Comparison of ENCODE assay signal across 8 mouse cellular contexts in genomic region chr12:119026311-119026710, GRCm38 (mm10).
A peak's percentile ranks its signal among the peaks of the same experiment; 100 is the strongest.
DNase-seq lines count a peak whose midpoint lies in the region; ATAC-seq lines count a peak whose summit lies in the region.

No protein-coding gene starts in this region.

- H3K4me3 ChIP-seq in heart, embryonic 10.5 days: no peak overlapping the region
- no peak overlapping the region for H3K4me3 ChIP-seq in embryonic facial prominence, embryonic 11.5 days (ENCODE audit: low read depth, low read length)

- no peak overlapping the region for H3K27ac ChIP-seq in heart, embryonic 10.5 days
- H3K27ac ChIP-seq in embryonic facial prominence, embryonic 11.5 days (replicated peaks; ENCODE audit: low read depth, low read length): no peak overlapping the region

- WGBS in heart, embryonic 10.5 days: 47% methylated on average over 1 of the region's 1 CpGs
- 53% methylated on average over 1 of the region's 1 CpGs for WGBS in embryonic facial prominence, embryonic 11.5 days

- no peaks in the 10 kb centered on the region for H3K9me3 ChIP-seq in heart, embryonic 10.5 days
- H3K9me3 ChIP-seq in embryonic facial prominence, embryonic 11.5 days (replicated peaks; ENCODE audit: control insufficient read depth, low read length): no peaks in the 10 kb centered on the region

- no peak overlapping the region for H3K9ac ChIP-seq in embryonic facial prominence, embryonic 11.5 days (replicated peaks; ENCODE audit: low read length)

- no peaks in the 10 kb centered on the region for H3K36me3 ChIP-seq in heart, embryonic 10.5 days
- H3K36me3 ChIP-seq in embryonic facial prominence, embryonic 11.5 days (replicated peaks; ENCODE audit: control insufficient read depth, insufficient read depth, low read depth, low read length): no peaks in the 10 kb centered on the region

- DNase-seq in heart, adult 18-20 months: peak; percentile 50 to 72
- no peak for DNase-seq in heart, embryonic 10.5 days (ENCODE audit: low spot score)
- DNase-seq in 3T3-L1 (ENCODE audit: low read depth, low spot score) (peak; percentile 64), WW6 (ENCODE audit: low read depth, low spot score) (peak; percentile 4)
- peak; percentile 72 for DNase-seq in embryonic facial prominence, embryonic 11.5 days (ENCODE audit: low spot score)
- peak; percentile 72 for DNase-seq in kidney, postnatal 10 days
- peak; percentile 17 for DNase-seq in lung, postnatal 25 days (ENCODE audit: low spot score)
- peak; percentile 41 for DNase-seq in thymus, postnatal 25 days

- no peak for ATAC-seq in embryonic facial prominence, embryonic 11.5 days (replicated peaks; ENCODE audit: insufficient number of reproducible peaks, low FRiP score, low TSS enrichment, low read depth)

- H3K4me1 ChIP-seq in heart, embryonic 10.5 days: no peaks in the 10 kb centered on the region
- no peaks in the 10 kb centered on the region for H3K4me1 ChIP-seq in embryonic facial prominence, embryonic 11.5 days (ENCODE audit: control insufficient read depth, insufficient read depth, low read length)

- no peaks in the 10 kb centered on the region for H3K27me3 ChIP-seq in heart, embryonic 10.5 days (ENCODE audit: insufficient read depth, poor library complexity, severe bottlenecking)
- H3K27me3 ChIP-seq in embryonic facial prominence, embryonic 11.5 days (ENCODE audit: control insufficient read depth, insufficient read depth, low read length): no peaks in the 10 kb centered on the region

- H3K4me2 ChIP-seq in embryonic facial prominence, embryonic 11.5 days (ENCODE audit: low read depth, low read length): no peak overlapping the region
